Mouse (Mus musculus): ENCODE measurements around the gene Kl.

DNA sequence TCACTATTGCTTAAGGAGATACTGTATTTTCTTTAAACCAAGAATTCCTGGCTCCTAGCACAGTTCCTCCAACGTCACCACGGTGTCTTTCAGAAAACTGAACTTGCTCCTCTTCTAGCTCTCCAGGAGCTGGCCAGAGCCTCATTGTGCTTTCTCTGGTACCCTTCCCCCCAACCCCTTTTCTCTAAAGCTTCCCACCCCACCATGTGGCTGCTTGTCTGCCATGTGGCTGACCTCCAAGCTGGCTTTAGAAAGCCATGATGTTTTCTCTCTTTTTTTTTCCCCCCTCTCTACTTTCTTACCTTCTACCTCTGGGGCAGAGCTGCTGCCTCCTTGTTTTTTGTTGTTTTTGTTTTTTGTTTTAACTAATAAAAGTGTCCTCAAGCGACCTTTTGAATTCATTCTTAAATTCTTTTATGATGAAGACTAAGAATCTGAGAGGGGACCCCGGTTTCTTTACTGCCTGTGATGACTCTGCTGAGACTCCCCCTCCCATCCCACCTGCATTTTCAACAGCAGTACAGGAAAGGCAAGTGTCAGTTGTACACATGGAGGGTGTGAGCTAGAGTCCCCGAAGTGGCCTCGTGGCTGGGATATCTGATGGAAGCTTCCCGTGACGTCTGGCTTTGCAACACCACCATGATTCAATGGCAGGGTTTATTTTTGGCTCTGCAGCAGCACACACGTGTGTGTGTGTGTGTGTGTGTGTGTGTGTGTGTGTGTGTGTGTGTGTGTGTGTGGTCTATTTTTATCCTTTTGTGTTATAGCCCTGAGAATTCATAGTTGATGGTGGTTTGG is 82.5 kb downstream of the Kl start:
- no peak for TF ChIP-seq POLR2A (IDR thresholded peaks at IDR 0.05; ENCODE audit: borderline replicate concordance, extremely low read depth, low read depth, low read length)
- TF ChIP-seq CTCF (IDR thresholded peaks at IDR 0.05; ENCODE audit: insufficient read depth, low read length), result no peak
